In the genomic region with DNA sequence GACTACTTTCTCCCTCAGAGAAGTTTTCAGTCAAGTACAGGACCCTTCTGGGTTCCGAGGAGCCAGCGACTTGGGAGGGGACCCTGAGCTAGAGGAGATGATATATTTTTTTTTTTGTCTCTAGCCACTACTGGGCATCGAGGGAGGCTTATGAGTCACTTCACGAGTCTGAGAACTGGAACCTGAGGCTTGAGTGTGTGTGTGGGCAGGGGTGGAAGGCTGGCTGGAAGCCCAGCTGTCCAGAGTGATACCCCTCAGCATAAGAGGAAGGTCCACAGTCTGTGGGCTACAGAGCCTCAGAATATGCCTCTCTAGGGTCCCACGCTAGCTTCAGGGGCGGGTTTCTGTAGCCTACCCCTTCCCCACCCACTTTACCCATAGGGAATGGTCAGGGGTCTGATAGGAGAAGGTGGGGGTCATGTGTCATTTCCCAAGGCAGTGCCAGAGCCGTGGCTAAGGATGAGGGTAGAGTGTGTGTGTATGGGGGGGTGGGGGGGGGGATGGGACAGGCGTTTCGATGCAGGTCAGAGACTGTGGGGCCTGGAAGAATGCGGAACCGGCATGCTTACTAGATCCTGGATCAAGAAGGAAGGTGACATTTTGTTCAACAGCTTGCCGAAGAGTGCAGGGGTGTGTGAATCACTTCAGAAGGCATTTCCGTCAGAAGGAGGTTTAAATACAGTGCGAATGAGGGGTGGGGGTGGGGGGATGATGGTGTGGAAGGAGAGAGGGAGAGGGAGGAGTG, we compare ENCODE assay signal across 10 mouse cellular contexts. TPM values are rescaled to one million over a fixed set of nuclear protein-coding genes. Genes with fewer than 3 reads are reported as not detected.
A peak's percentile ranks its signal among the peaks of the same experiment; 100 is the strongest.
DNase-seq lines count a peak whose midpoint lies in the region; ATAC-seq and TF ChIP-seq lines count a peak whose summit lies in the region.
"Had no signal": no experiment of that assay in that cellular context is flagged by ENCODE, and none has a peak within 500 bp of the region (broad histone marks: within the 10 kb centered on the region; RNA-seq: fewer than 3 reads in every experiment).

No protein-coding gene starts in this region.

- no peaks in the 10 kb centered on the region for H3K36me3 ChIP-seq in kidney, embryonic 16.5 days (ENCODE audit: insufficient read depth, low read length)
- no peaks in the 10 kb centered on the region for H3K36me3 ChIP-seq in thymus, adult 2 months (ENCODE audit: control insufficient read depth, insufficient read depth, low read length)
- H3K36me3 ChIP-seq in stomach, postnatal 0 days (ENCODE audit: control insufficient read depth, insufficient read depth, low read length), result no peaks in the 10 kb centered on the region

- WGBS in kidney, embryonic 16.5 days, result 29% methylated on average over 14 of the region's 14 CpGs
- 24% methylated on average over 14 of the region's 14 CpGs for WGBS in thymus, adult 2 months
- 47% methylated on average over 14 of the region's 14 CpGs for WGBS in stomach, postnatal 0 days

- DNase-seq in kidney, postnatal 25 days, result no peak
- DNase-seq in thymus, adult 2 months, result no peak
- DNase-seq in thymus, postnatal 25 days, result no peak
- no peak for DNase-seq in stomach, postnatal 0 days (ENCODE audit: low spot score)
- DNase-seq in cerebellum, adult 8-10 months, result no peak

- H3K27me3 ChIP-seq in kidney, embryonic 16.5 days (ENCODE audit: insufficient read depth, low read length), result no peaks in the 10 kb centered on the region
- no peaks in the 10 kb centered on the region for H3K27me3 ChIP-seq in thymus, adult 2 months (ENCODE audit: control insufficient read depth, insufficient read depth, low read length)
- no peaks in the 10 kb centered on the region for H3K27me3 ChIP-seq in stomach, postnatal 0 days (ENCODE audit: control insufficient read depth, insufficient read depth, low read length)

- no peak overlapping the region for H3K9ac ChIP-seq in kidney, embryonic 16.5 days (replicated peaks; ENCODE audit: low read length)
- H3K9ac ChIP-seq in stomach, postnatal 0 days (ENCODE audit: low read length), result no peak overlapping the region

- TF ChIP-seq CTCF in thymus, adult 2 months (IDR thresholded peaks at IDR 0.05; ENCODE audit: borderline replicate concordance, control insufficient read depth, extremely low read depth, insufficient read depth, low read length, poor library complexity), result no peak
- no peak for TF ChIP-seq CTCF in stomach, postnatal 0 days (IDR thresholded peaks at IDR 0.05; ENCODE audit: low read depth)

- H3K4me3 ChIP-seq in kidney, embryonic 16.5 days (ENCODE audit: low read length), result no peak overlapping the region
- H3K4me3 ChIP-seq in thymus, adult 2 months (ENCODE audit: control insufficient read depth, insufficient read depth, low read length), result no peak overlapping the region
- no peak overlapping the region for H3K4me3 ChIP-seq in stomach, postnatal 0 days (ENCODE audit: low read depth, low read length)
- H3K4me3 ChIP-seq: forebrain, embryonic 10.5 days; heart, adult 2 months; midbrain, embryonic 10.5 days had no signal

- ATAC-seq in kidney, embryonic 16.5 days (ENCODE audit: low FRiP score, low TSS enrichment), result peak; percentile 32
- peak; percentile 12; the same call in 1 of the 2 replicates for ATAC-seq in granulocyte monocyte progenitor cell, adult 5-6 weeks (replicated peaks; ENCODE audit: poor library complexity, severe bottlenecking)
- peak; percentile 43 for ATAC-seq in stomach, postnatal 0 days (ENCODE audit: low FRiP score, low TSS enrichment)

- TF ChIP-seq EP300 in stomach, postnatal 0 days (optimal IDR thresholded peaks at IDR 0.05), result no peak

- H3K4me1 ChIP-seq in kidney, embryonic 16.5 days (ENCODE audit: insufficient read depth, low read length), result peaks cover 71% of the 10 kb centered on the region
- H3K4me1 ChIP-seq in thymus, adult 2 months (replicated peaks; ENCODE audit: control insufficient read depth, insufficient read depth, low read length), result peaks cover 91% of the 10 kb centered on the region
- H3K4me1 ChIP-seq in stomach, postnatal 0 days (replicated peaks; ENCODE audit: control insufficient read depth, insufficient read depth), result peaks cover 9% of the 10 kb centered on the region

- H3K9me3 ChIP-seq in kidney, embryonic 16.5 days (ENCODE audit: low read length), result no peaks in the 10 kb centered on the region
- no peaks in the 10 kb centered on the region for H3K9me3 ChIP-seq in stomach, postnatal 0 days (ENCODE audit: control insufficient read depth, low read length)
- H3K9me3 ChIP-seq: midbrain, embryonic 10.5 days had no signal

- H3K4me2 ChIP-seq in kidney, embryonic 16.5 days (replicated peaks; ENCODE audit: low read depth, low read length), result 0 out of 2 replicates have a peak overlapping the region, but pooled peaks have one; percentile 8
- no peak overlapping the region for H3K4me2 ChIP-seq in stomach, postnatal 0 days (replicated peaks; ENCODE audit: low read depth)

- H3K27ac ChIP-seq in kidney, embryonic 16.5 days (ENCODE audit: low read length), result 0 out of 2 replicates have a peak overlapping the region, but pooled peaks have one; percentile 25
- H3K27ac ChIP-seq in thymus, adult 2 months (ENCODE audit: control insufficient read depth, insufficient read depth, low read length), result peak overlapping the region; percentile 82
- H3K27ac ChIP-seq in stomach, postnatal 0 days (replicated peaks), result peak overlapping the region; percentile 69
- H3K27ac ChIP-seq: heart, adult 2 months; midbrain, embryonic 10.5 days had no signal

- TF ChIP-seq POLR2A in thymus, adult 2 months (IDR thresholded peaks at IDR 0.05; ENCODE audit: control insufficient read depth, extremely low read depth, insufficient read depth, low read length, poor library complexity), result no peak

RNA-seq across cellular contexts. Expression of a gene that starts 9.5 kb away (rescaled TPM):
- 12.1 and 14.9 TPM in 2 replicates for polyA plus RNA-seq in kidney, embryonic 16.5 days (2015; fragmentation: Nextera tagmentation; extraction: Ambion mirVana)
- polyA plus RNA-seq in thymus, adult 2 months (2012; rRNA removed), result 35.1 and 37.1 TPM in 2 replicates
- total RNA-seq in granulocyte monocyte progenitor cell, adult 5-6 weeks (2014; fragmentation: Nextera tagmentation), result 15.0 and 19.9 TPM in 2 replicates
- total RNA-seq in granulocyte monocyte progenitor cell, adult 5-6 weeks (2017), result 15.9 and 18.4 TPM in 2 replicates
- 11.1 and 11.4 TPM in 2 replicates for polyA plus RNA-seq in stomach, postnatal 0 days (2015; fragmentation: Nextera tagmentation; extraction: Ambion mirVana)

RNA-seq across cellular contexts. Expression of a gene that starts 33.4 kb away (rescaled TPM):
- 3.5 and 3.9 TPM in 2 replicates for polyA plus RNA-seq in kidney, embryonic 16.5 days (2015; fragmentation: Nextera tagmentation; extraction: Ambion mirVana)
- 40.0 and 47.8 TPM in 2 replicates for polyA plus RNA-seq in thymus, adult 2 months (2012; rRNA removed)
- total RNA-seq in granulocyte monocyte progenitor cell, adult 5-6 weeks (2014; fragmentation: Nextera tagmentation), result 8.0 and 12.6 TPM in 2 replicates
- 6.9 and 8.7 TPM in 2 replicates for total RNA-seq in granulocyte monocyte progenitor cell, adult 5-6 weeks (2017)
- polyA plus RNA-seq in stomach, postnatal 0 days (2015; fragmentation: Nextera tagmentation; extraction: Ambion mirVana), result 2.0 and 2.2 TPM in 2 replicates

Comparison
In these comparisons a context has a peak if more than half of its experiments do, and no peak if none do; other contexts are left out.
1. H3K27ac ChIP-seq: peak in every context shown above with its lines; median percentile 82 in thymus, adult 2 months; 69 in stomach, postnatal 0 days; 25 in kidney, embryonic 16.5 days.